Mouse (Mus musculus): Measurements from ENCODE around the gene Ppp1r14c.
"Not testable (repeated sequence)": the region's sequence is repeated elsewhere in the genome, so short reads cannot be mapped to it uniquely, and the experiment has no call there.

Ppp1r14c gene

GRCm38 (mm10) chr10:3476611-3477010 is 110.8 kb downstream of the Ppp1r14c start:
- no peak for DNase-seq

- no peak for DNase-seq
Measured at GRCm38 (mm10) chr10:3479772-3480171, 113.9 kb downstream of the Ppp1r14c start.

GRCm38 (mm10) chr10:3490052-3490451 is 124.2 kb downstream of the Ppp1r14c start:
- DNase-seq: no peak

GRCm38 (mm10) chr10:3496791-3497190 is 130.9 kb downstream of the Ppp1r14c start:
- DNase-seq: no peak

- DNase-seq: not testable (repeated sequence)
Measured at GRCm38 (mm10) chr10:3500846-3501245, 135.0 kb downstream of the Ppp1r14c start.

- DNase-seq: peak; percentile 11
Measured at GRCm38 (mm10) chr10:3507484-3508221, 141.8 kb downstream of the Ppp1r14c start.

- no peak for DNase-seq
Measured at GRCm38 (mm10) chr10:3508222-3508588, 142.3 kb downstream of the Ppp1r14c start.

- no peak for DNase-seq
Measured at GRCm38 (mm10) chr10:3508746-3509145, 142.9 kb downstream of the Ppp1r14c start.

- DNase-seq: no peak
Measured at GRCm38 (mm10) chr10:3509663-3510277, 143.9 kb downstream of the Ppp1r14c start.

- no peak for DNase-seq
Measured at GRCm38 (mm10) chr10:3510486-3510885, 144.6 kb downstream of the Ppp1r14c start.

- no peak for DNase-seq
Measured at GRCm38 (mm10) chr10:3511401-3511800, 145.5 kb downstream of the Ppp1r14c start.

GRCm38 (mm10) chr10:3512620-3513305 is 146.9 kb downstream of the Ppp1r14c start:
- DNase-seq: no peak

GRCm38 (mm10) chr10:3513947-3514346 is 148.1 kb downstream of the Ppp1r14c start:
- DNase-seq: no peak
